Mouse (Mus musculus) inflammation-experienced regulatory T-cells, adult 16 weeks (primary cell): ENCODE data around the gene Zfr2. TPM values are rescaled to one million over a fixed set of nuclear protein-coding genes. Genes with fewer than 3 reads are reported as not detected.

Experiments used
- polyA plus RNA-seq: library from polyadenylated mRNA; unstranded; fragments of 100-300 nt; shearing (Covaris generic); gene quantifications from one replicate; pipeline ENCODE4 v1.2.1, GENCODE M21; 2017

Gene Zfr2
- polyA plus RNA-seq, result 5.8 TPM

DNA sequence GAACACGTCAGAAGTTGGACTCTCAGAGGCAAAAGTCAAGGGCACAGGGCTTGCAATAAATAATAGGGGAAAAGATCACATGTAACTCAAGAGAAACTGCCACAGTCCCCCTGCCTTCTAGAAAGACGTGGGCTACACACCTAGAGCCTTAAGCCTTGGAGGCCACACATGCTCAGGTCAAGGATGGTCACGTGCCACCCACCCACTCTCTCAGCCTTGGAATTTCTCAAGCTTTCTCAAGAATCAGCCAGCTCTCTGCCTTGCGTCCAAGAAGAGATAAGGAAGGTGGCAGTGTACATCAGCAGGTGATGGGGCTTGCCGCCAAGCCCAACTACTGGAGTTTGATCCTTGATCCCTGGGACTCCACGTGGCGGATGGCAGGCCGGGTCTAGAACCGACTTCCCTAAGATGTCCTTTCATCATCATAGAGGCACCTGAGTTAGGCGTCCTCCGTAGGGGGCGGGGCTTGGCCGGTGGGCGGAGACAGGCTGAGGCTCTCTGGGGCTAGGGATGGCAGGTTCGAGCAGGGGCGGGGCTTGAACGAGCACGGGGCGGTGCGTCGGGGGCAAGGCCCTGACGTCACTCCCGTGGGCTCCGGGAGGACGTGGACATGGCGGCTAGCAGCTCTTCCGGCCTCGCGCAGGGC, at the start of gene Zfr2:
Gene Zfr2, plus strand, starts transcription at position 576 of the 646 bp plus-strand sequence.

DNA sequence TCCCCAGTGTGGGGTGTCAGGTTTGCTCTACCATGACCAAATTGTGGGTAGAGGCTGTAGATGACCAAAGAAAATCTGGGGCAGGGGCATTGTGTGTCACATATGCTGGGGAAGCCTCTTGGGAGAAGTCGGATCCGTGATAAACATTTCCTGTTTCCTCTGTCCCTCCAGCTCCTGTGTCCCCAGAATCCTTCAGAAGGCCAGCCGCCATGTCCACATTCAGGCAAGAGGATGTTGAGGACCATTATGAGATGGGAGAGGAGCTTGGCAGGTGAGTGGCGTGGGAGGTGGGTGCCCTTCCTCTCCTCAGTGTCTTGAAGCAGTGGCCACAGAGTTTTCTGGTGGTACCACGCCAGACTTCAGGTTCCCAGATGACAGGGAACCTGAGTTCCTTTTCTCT, 49.1 kb upstream of the Zfr2 start, which contains the start of gene 4930442H23Rik:
Gene 4930442H23Rik, minus strand, starts transcription at position 45 of the 400 bp plus-strand sequence.

DNA sequence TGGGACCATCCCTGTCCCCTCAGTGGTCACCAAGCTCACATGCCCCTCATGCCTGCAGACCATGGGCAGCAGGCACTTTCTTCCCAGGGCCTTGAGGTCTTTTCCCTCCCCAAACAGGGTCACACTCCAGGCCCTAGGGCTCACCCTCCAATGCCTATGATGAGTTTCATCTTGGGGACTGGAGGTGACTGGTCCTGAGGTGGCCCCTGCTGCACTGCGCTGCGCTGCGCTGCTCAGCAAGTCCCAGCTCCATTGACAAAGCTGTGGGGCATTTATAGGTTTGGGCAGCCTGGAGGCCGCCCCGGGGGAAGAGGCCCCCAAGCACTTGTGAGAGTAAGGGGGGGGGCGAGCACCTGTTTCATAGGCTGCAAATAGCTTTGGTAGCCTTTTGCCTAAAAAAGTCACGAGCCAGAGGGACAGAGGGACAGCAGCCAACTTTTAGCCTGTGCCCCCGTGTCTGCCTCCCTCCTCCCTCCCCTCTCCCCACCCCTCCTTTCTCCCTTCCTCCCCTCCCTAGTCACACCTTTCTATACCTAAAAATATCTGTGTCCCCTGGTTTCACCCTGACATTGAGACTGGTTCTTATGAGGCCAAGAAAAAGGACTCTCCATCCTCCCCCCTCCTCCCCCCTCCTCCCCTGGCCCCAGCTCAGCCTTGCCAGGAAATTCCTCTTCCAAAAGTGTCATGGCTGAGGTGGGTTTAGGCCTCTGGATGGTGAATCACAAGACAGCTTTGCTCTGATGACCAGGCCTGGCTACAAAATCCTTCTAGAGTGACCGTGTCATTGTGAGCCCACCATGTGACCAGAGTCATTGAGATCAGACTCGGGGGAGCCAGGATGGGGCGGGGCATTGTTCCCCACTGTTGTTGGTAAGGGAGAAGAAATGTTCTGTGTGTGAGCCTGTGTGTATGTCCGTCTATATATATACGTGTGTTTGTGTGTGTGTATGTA, 30.9 kb upstream of the Zfr2 start, which contains the start of gene Nmrk2:
Gene Nmrk2, minus strand, starts transcription at position 245 of the 952 bp plus-strand sequence.

DNA sequence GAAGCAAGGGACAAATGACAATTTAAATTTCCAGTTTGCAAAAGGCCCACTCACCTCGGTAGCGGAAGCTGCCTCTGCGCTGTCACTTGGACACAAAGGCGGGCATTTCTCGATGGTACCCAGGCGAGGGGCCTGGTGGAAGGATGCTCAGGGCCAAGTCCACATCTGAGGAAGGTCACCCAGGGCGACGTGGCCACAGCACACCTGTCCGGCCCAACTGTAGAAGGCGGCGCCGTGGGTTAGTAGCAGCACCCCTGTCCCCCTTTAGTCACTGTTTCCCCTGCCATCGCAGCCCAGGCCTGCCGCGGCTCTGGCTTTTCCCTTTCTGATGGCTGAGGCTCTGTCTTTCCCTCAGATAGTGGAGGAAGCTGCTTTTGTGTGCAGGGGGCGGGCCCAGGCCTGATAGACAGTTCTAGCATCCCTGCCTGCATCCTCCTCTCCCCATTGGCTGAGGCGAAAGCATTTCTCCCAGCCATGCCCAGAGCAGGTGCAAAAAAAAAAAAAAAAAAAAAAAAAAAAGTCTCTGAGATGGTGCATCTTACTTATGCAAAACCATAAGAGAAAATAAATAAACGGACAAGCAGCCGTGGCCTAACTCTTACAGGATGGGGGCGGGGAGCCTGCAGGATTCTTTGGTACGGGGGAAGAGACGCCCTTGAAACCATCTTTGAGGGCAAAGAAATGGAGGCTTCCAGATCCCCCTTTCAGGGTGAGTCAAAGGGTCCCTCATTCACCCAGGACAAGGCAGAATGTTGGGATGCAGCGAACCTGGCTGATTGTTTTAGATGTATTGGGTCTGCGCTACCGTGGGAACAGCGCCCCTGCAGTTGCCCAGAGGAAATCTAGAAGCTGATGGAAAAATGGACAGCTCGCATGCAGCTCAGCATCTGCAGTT, 2.3 kb upstream of the Zfr2 start, which contains the start of gene Atcay:
Gene Atcay, minus strand, starts transcription at position 396 of the 895 bp plus-strand sequence.

DNA sequence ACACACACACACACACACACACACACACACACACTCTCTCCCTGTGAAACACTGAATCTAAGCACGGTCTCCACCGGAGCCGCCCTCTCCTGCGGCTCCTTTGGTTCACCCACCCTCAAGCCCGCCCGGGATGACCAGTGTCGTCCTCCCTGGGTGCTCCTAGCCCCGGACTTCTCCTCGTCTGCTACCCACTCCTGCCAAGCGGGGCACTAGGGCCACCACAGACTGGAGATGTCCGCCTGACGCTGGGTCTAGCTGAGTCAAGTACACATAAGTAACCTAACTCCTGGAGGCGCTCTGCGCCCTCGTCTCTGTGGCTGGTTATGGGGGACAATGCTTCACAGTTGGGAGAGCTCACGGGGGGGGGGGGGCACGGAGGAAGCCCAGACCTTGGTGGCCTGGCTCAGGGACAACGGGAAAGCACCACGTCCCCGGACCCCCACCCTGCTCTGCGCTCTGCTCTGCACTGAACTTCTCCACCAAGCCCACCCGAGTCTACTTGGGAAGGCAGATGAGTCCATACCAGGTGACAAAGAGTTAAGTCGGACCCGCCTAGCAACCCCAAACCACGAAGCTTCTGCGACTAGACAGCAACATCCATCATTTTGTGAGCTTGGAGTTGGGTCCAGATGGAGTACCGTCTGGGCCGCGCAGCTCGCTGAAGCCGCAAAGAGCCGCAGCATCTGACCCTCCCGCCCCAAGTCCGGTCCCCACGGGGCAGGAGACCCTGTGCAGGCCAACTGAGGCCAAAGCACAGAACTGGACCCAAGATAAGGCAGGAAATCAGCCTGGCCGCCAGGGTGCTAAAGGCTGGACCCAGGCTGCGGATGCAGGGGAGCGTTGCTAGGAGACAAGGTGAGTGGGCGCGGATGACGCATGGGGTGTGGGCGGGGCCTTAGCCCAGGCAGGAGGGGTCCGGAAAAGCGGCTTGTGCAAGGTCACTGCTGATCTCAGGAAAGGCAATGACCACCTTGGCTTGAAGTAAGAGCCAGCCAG, 19.8 kb downstream of the Zfr2 start, which contains the start of gene Matk:
Gene Matk, plus strand, starts transcription at position 512 of the 996 bp plus-strand sequence.

DNA sequence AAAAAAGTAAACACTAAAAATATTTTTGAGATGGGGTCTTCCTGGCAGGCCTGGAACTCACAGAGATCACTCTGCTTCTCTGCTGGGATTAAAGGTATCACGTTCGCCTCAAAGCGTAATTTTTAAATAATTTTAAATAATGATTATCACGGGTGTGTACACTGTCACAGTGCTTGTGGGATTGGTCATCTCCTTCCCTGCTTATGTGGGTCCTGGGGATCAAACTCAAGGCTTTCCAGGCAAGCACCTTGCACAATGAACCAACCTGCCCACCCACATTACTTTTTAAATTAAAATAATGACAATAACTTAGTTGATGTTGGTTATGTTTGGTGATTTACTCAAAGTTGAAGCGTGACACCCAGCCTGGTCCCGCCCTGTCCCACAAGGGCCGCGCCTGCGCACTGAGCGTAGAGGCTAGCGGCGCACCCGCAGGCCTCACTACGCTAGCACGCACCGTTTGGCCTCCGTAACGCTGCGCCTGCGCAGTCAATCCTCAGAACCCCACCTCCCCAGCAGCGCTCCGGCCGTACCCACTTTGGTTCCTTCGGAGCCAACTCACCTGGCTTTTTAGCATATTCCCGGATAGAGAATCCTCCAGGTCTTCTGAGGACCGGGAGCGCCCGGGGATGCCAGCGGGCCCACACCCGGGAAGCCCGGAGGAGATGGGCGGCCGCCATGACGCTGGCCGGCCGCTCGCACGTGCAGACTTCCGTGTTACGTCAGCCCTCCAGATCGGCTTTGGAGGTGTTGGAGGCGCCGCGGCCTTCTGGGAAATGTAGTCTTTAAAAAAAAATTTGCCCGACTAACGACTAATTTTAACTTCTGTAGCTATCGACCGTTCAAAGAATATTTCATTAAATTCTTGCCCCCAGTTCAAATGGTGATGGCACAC, 33.5 kb downstream of the Zfr2 start, which contains the start of the genes Mrpl54 and Apba3:
Gene Mrpl54, minus strand, starts transcription at position 724 of the 895 bp plus-strand sequence.
Gene Apba3, plus strand, starts transcription at position 750 of the 895 bp plus-strand sequence.

DNA sequence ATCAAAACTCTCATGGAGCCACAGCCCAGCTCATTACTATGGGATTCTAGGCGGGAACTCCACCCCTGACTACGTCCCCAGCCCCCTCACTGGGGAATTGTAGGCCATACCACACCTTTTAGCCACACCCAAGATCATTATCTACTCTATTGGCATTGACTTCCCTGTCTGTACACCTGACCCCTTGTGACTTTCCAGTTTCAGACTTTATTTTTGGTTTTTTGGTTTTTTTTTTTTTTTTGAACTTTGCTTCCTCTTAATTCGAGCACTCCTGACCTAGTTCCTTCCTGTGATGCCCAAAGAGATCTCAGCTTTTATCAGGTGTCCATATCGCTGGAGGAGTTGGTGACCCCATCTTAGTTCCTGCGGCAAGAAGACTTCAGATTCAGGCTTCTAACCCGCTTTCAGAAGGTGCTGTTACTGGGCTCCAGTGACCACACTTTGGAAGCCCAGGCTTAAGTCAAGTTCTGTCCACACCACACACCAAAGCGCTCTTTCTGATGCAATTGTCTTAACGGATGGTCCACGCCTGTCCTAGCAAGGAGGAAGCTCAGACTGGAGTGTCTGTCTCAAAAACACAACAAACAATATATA, 58.7 kb downstream of the Zfr2 start, which contains the start of gene Tjp3:
Gene Tjp3, minus strand, starts transcription at position 71 of the 594 bp plus-strand sequence.

DNA sequence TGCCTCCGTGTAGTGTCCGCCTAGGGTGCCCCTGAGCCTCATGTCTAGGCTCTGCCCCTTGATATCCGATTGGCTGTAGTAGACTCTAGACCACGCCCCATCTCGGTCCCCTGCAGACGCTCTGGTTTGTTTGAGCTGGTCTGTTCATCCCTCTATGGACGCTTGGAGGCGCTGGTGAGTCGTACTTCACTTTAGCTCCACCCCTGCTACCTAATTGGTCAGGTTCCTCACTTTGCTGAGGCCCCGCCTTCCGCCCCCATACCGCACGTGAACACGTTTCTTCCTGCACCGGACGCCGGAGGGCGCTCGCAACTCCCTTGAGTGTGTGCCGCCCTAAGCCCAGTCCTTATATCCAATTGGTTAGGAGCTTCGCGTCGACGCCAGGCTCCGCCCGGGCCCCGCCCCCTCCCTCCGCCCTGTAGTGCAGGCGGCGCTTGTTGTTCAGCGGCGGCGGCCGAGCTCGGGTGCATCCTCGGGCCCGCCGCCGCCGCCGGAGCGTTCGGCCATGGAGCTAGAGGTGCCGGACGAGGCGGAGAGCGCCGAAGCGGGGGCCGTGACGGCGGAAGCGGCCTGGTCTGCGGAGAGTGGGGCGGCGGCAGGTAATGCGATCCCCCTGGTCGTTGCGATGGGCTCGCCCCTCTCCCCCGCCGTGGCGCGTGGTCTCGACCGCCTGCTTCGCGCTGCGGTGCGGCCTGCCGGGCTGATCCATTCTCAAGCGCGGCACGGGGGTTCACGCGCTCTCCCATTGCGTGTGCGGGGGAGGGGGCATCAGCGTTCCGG, 59.8 kb downstream of the Zfr2 start, which contains the start of gene Pip5k1c:
Gene Pip5k1c, plus strand, starts transcription at position 410 of the 780 bp plus-strand sequence.

Other genes starting within 250 kb of the Zfr2 start
- 0.09 TPM for gene Gng7, start 218.2 kb upstream of the Zfr2 start, polyA plus RNA-seq
- gene Diras1, start 207.5 kb upstream of the Zfr2 start, polyA plus RNA-seq, result not detected
- gene Slc39a3, start 195.7 kb upstream of the Zfr2 start, polyA plus RNA-seq, result 20.4 TPM
- gene Sgta, start 173.0 kb upstream of the Zfr2 start, polyA plus RNA-seq, result 124 TPM
- gene Thop1, start 163.1 kb upstream of the Zfr2 start, polyA plus RNA-seq, result 17.8 TPM
- gene Creb3l3, start 134.3 kb upstream of the Zfr2 start, polyA plus RNA-seq, result not detected
- 51.7 TPM for gene Map2k2, start 127.2 kb upstream of the Zfr2 start, polyA plus RNA-seq
- gene Zbtb7a, start 97.9 kb upstream of the Zfr2 start, polyA plus RNA-seq, result 43.0 TPM
- gene Pias4, start 65.2 kb upstream of the Zfr2 start, polyA plus RNA-seq, result 51.7 TPM
- gene Eef2, start 56.5 kb upstream of the Zfr2 start, polyA plus RNA-seq, result 783 TPM
- 6.7 TPM for gene Dapk3, start 50.1 kb upstream of the Zfr2 start, polyA plus RNA-seq
- gene 4930442H23Rik, start 49.3 kb upstream of the Zfr2 start, polyA plus RNA-seq, result not detected
- 0.22 TPM for gene Nmrk2, start 31.1 kb upstream of the Zfr2 start, polyA plus RNA-seq
- 10.3 TPM for gene Atcay, start 2.3 kb upstream of the Zfr2 start, polyA plus RNA-seq
- 166 TPM for gene Matk, start 19.8 kb downstream of the Zfr2 start, polyA plus RNA-seq
- 109 TPM for gene Mrpl54, start 33.8 kb downstream of the Zfr2 start, polyA plus RNA-seq
- 68.0 TPM for gene Apba3, start 33.8 kb downstream of the Zfr2 start, polyA plus RNA-seq
- 28.8 TPM for gene Tjp3, start 58.4 kb downstream of the Zfr2 start, polyA plus RNA-seq
- 52.4 TPM for gene Pip5k1c, start 59.8 kb downstream of the Zfr2 start, polyA plus RNA-seq
- 39.4 TPM for gene Cactin, start 87.9 kb downstream of the Zfr2 start, polyA plus RNA-seq
- 67.8 TPM for gene Tbxa2r, start 95.6 kb downstream of the Zfr2 start, polyA plus RNA-seq
- 0.16 TPM for gene Gipc3, start 110.1 kb downstream of the Zfr2 start, polyA plus RNA-seq
- 36.0 TPM for gene Hmg20b, start 117.3 kb downstream of the Zfr2 start, polyA plus RNA-seq
- 1.9 TPM for gene Mfsd12, start 124.3 kb downstream of the Zfr2 start, polyA plus RNA-seq
- gene 4930404N11Rik, start 132.7 kb downstream of the Zfr2 start, polyA plus RNA-seq, result 1.8 TPM
- gene Fzr1, start 145.4 kb downstream of the Zfr2 start, polyA plus RNA-seq, result 27.4 TPM
- gene Dohh, start 151.3 kb downstream of the Zfr2 start, polyA plus RNA-seq, result 52.8 TPM
- 6.0 TPM for gene Gm48551, start 151.3 kb downstream of the Zfr2 start, polyA plus RNA-seq
- gene Gm48552, start 155.8 kb downstream of the Zfr2 start, polyA plus RNA-seq, result 1.4 TPM
- 7.1 TPM for gene Smim24, start 159.9 kb downstream of the Zfr2 start, polyA plus RNA-seq
- 25.4 TPM for gene Nfic, start 222.5 kb downstream of the Zfr2 start, polyA plus RNA-seq
- 0.60 TPM for gene Celf5, start 249.6 kb downstream of the Zfr2 start, polyA plus RNA-seq